Mouse (Mus musculus): ENCODE data around the gene Lfng.
A peak's percentile ranks its signal among the peaks of the same experiment; 100 is the strongest.

Gene Lfng

DNA sequence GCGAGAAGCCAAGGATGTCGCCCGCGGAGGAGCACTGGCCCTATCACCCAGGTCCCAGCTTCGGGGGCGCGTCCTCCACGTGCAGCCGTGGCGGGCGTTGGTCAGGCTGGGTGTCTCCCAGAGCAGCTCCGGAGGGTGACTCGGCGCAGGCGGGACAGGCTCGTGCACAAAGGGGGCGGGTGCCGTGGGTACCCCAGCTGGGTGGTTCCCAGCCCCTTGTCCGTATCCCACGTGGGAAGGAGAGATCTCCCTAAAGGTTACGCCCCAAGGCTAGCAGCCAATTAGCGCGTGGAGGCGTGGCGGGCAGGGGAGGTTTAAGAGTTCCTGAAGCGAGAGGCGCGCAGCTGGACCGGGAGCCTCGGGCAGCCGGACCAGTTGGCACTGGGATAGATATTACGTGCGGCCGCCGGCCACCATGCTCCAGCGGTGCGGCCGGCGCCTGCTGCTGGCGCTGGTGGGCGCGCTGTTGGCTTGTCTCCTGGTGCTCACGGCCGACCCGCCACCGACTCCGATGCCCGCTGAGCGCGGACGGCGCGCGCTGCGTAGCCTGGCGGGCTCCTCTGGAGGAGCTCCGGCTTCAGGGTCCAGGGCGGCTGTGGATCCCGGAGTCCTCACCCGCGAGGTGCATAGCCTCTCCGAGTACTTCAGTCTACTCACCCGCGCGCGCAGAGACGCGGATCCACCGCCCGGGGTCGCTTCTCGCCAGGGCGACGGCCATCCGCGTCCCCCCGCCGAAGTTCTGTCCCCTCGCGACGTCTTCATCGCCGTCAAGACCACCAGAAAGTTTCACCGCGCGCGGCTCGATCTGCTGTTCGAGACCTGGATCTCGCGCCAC is at the start of gene Lfng:
TSS of gene Lfng (plus strand) at position 320 of the 835 bp plus-strand sequence.
- DNase-seq, result peak; percentile 73

DNA sequence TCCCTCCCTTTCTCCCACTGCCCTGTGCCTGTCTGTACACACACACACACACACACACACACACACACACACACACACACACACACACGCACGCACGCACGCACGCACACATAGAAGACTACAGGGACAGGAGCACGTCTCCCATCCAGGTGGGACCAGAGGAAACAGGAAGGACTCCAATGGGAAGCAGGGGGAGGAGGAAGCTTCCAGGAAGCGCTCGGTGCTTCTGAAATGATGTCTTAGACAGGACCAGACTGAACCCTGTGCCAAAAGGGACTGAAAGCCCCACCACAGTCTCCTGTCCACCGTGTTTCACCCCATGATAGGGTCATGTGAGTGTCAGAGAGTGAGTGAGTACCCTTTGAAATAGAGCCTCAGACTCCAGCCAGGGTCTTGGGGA is 44.5 kb upstream of the Lfng start:
- no peak for DNase-seq

DNA sequence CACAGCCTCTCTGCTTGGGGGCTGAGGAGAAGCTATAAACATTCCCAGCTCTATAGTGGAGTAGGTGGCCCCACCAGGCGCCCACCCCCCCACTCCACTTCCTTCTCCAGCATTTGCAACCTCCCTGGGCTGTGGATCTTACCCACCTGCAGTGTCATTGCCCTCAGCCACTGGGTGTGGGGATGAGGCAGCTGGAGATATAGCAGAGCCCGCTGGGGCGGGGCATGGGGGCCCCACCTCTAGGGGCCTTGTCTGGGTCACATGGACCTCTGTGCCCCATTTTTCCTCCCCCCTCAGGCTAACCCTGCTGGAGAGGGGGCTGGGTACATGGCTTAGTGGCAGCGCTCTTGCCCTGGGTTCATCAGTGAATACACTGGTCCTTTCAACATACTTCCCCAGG is 42.2 kb upstream of the Lfng start, which contains the start of gene Grifin:
TSS of gene Grifin (minus strand) at position 176 of the 400 bp plus-strand sequence.
- peak; percentile 27 for DNase-seq

DNA sequence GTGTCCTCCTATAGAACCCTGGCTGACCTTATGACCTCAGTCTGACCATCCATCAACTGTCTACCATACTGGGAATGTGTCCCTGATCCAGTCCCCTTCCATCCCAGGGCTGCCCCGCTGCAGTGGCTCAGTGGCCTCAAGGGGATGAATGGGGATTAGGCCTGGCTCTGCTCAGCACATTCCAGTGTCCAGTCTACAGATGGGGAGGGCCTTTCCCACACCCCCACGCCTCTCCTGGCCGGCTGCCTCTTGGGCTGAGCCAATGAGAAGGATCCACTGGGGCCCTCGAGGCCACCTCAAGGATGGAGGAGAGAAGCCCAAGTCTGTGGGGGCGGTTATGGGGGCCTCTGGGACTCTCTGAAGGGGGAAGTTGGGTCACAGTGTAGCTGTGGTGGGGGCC is 41.7 kb upstream of the Lfng start:
- no peak for DNase-seq

DNA sequence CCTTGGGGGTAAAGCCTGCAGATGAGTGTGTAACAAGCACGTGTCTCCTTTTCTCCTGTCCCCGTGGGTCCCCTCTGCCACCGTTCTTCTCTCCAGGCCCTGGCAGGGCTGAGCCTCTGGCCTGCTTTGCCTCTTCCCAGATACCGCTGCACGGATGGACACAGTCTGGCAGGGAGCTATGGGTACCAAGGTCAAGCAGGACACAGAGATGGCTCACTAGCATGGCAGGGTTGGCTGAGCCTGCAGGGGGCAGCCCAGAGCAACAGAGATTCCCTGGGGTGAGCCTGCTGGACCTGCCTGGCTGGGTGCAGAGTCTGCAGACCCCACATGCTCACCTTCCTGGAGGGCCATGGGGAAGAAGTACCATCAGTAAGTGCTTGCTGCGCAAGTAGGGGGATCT is 41.3 kb upstream of the Lfng start:
- peak; percentile 75 for DNase-seq

DNA sequence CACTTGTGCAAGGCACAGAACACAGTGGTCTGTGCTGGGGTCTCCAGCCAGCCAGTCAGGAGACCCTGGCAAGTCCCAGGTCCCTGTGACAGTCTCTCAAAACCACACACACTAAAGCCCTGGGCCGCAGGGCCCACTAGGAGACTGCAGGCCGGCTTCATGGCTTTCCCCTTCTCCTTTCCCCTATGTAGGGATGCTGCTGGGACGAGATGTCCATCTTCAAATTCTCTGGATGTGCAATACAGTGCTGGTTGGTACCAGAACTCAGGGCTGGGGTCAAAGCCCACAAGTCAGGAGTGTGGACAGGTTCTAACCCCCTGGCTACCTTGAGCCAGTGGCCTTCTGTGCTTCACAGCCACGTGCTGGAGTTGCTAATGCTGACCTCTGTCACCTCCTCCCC is 40.8 kb upstream of the Lfng start:
- DNase-seq, result no peak

DNA sequence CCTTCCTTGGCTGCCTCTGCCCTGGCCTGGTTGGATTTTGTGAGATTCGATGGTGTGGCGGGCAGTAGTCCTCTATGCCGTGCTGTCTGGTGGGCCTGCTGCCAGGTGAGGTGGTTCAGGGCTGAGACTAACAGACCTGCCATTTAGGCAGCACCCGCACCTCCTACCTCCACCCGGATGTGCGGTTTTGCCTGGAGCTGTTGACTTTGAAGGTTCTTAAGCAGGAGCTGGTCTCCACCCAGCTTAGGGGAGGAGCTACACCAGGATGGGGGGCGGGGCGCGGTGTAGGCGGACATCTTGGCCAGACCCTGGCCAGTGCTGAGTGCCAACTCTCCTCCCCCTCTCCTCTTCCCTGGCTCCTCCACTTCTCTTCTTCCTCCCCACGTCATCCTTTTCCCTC is 39.8 kb upstream of the Lfng start:
- peak; percentile 91 for DNase-seq

DNA sequence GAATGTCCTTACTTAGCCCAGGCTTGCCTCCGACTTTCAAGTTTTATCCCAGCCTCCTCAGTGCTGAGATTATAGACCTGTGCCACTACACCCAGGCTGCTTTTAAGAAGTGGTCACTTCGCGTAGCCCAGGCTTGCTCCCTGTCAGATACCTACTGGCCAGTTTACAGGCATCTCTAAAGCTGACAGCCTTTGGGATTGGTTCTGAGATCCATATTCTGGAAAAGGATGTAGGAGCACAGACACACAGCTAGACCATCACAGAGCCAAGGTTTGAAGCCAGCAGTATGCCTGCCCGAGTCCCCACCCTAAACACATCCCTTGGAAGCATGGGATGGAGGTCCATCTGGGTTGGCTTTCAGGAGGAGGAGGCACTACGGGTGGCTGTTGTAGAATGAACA is 39.4 kb upstream of the Lfng start:
- no peak for DNase-seq

DNA sequence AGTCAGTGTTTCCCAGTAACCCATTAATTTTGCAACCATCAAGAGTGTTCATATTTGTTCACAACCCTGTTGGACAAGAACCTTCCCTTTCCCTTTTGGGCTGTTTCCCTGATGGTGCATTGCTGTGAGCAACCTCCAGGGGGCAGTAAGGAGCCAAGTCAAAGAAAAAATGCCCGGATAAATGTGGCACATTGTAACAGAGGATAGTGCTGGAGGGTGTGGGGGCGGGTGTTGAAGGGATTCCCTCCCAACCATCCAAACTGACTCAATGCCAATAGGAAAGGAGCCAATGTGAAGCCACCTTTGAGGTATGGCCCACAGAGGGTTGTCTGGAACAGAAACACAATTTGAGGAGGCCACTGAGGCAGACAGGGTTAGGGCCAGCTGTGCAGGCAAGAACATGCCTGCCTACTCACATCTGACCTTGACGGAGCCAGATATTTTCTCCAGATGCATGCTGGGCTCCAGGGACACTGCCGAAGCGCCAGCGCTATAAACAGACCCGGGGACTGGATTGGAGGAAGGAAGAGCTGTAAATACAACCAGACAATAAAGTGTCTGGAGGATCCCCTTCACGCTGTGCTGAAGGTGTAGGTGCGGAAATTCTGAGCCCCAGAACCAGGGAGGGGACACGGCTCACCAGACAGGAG is 38.7 kb upstream of the Lfng start:
- DNase-seq, result peak; percentile 73

DNA sequence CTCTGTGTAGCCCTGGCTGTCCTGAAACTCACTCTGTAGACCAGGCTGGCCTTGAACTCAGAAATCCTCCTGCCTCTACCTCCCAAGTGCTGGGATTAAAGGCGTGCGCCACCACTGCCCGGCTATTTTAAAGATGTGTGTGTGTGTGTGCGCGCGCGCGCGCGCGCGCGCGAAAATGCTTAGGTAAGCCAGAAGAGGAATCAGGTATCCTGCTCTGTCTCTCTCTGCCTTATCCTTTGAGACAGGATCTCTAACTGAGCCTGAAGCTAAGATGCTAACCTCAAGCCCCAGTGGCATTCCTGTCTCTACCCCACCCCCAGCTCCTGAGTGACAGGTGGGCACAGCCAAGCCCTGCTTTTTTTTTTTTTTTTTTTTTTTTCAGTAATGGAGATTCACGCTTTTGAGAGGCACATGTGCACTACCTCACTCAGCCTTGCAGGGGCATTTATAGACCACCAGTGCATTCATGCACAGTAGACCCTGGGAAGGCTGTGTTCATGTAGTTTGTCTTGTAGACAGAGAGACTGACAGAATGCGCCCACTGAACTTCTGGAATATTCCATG is 38.0 kb upstream of the Lfng start:
- no peak for DNase-seq

DNA sequence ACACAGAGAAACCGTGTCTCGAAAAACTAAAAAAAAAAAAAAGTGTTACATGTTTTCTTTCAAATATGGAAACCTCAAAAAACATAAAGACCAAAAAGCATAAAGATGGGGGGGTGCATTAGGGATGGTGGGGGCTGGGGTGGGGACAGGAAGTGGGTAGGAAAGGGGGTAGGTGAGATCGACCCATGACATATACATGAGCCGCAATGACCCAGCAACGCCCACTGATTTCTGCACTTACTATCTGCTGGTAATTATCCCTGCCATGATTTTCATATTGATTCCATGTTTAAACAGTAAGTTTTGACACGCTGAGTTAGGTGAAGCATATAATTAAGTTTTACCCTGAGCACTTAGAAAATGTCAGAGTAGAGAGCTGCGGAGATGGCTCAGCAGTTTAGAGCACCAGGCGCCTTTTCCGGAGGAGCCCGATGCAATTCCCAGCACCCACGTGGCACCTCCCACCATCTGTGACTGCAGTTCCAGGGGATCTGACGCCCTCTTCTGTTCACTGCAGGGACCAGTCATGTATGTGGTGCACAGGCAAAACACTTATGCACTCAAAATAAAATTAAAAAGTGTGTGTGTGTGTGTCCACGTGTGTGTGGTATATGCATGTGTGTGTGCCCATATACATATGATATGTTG is 36.8 kb upstream of the Lfng start:
- DNase-seq, result no peak

DNA sequence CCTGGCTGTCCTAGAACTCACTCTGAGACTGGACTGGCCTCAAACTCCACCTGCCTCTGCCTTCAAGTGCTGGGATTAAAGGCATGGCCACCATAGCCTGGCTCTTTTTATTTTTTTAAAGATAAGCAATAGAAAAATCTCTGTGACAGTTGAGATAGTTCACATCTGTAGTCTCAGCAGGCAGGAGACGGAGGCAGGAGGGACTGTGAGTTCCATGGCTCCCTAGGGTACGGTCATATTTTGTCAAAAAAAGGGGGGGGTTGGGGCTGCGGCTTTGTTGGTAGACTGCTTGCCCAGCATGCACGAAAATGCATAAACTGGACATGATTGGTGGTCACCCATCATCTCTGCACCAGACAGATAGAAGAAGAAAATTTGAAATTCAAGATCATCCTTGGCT is 35.9 kb upstream of the Lfng start:
- DNase-seq, result no peak

DNA sequence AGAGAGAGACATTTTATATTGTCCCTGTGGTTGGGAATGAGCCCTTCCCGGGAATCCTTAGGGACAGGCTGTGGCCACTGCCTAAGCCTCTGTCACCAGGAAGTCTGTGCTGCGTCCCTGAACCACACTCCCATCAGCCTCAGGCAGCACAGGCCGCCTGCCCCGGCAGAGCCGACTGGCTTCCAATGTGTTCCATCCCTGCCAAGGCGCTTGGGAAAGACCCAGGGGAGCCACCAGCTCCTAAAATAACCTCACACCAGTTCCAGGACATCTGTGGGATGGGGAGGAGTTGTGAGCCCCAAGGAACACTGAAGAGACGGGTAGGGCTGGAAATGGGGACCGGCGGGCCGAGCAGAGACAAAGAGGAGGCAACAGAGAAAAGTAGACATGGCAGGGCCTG is 35.4 kb upstream of the Lfng start:
- no peak for DNase-seq

DNA sequence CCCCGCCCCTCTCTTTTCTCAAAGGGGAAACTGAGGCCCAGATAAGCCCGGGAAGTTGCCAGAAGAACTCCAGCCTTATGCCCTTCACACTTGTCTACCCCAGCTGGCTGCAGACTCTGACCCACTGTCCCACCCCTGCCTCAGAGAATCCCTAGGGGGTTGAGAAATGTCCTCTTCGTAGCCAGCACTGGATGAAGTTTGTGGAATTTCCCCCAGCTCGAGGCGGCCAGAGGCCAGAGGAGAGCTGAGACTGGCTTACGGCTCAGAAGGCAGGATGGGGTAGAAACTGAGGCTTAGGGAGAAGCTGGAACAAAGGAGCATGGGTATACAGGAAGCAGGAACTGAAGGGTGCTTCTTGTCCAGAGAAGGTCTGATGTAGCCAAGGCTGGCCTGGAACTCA is 34.5 kb upstream of the Lfng start:
- DNase-seq, result no peak

DNA sequence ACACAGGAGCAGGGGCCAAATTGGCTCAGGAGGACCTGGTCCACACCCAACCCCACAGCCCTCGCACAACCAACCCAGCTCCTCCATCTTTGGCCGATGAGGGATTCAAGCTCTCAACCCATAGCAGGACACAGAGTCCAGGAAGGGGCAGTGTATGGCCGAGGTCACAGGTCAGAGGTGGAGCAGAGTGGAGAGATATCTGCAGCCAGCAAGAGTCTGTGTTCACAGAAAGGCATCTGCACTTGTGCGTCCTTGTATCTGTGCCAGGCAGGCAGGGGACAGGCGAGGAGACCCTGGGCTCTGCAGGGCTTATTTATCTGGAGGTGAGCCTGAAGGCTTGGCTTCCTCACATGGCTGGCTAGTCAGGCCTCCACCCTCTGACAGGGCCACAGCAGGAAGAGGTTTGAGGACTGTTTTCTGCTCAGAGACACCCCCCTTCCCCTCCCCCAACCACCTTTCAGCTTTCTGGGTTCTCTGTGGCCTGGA is 31.7 kb upstream of the Lfng start:
- DNase-seq, result peak; percentile 27

DNA sequence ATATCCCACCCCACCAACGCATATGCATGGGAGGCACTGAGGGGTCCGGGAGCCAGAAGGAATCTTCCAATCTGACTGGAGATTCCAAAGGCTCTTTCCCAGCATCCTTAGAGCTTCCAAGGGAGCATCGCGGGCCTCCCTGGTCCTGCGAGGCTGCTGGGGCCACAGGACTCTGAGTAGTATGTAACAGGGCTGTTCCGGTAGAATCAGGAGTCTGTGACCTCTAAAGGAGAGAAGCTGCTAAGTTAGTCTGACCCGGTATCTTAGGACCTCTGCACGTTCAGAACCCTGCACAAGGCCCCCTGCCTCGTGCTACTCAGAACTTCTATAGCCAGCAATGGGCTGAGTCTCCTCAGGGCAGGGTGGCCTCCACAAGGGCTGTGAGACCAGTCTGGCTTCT is 27.9 kb upstream of the Lfng start:
- DNase-seq, result no peak

DNA sequence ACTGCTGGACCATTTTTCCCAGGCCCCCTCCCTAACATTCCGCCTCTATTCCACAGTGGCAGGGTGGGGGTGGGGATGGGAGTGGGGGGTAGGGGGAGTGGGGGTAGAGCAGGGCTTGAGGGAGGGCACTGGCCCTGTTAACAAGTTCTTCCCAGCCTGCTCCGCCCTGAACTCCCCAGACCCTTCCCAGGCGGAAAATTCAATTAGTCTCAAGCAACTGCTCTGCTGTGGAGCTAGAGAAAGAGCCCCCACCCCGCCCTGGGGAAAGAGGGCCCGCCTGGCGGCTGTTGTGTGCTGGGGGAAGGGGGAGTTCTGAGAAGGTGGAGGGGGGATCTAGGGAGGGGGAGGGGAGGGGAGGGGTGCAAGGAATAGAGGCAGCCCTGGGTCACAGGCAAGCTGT is 27.3 kb upstream of the Lfng start:
- no peak for DNase-seq

DNA sequence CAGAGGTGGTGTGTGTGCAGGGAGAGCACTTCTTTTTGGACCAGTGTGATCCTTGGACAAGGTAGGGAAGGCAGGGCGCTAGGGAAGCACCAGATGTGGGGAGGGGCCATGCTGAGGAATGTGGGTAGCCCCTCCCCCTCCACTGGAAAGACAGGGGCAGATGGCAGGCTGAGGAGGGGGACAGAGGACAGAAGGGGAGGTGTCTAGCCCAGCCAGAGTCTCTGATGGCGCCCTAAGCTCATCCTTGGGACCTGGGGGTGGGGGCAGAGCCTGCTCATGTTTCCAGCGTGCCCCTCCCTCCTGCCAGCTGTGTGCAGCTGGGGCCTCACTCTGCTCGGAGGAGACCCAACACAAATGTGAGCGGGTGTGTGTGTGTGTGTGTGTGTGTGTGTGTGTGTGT is 25.6 kb upstream of the Lfng start:
- no peak for DNase-seq

DNA sequence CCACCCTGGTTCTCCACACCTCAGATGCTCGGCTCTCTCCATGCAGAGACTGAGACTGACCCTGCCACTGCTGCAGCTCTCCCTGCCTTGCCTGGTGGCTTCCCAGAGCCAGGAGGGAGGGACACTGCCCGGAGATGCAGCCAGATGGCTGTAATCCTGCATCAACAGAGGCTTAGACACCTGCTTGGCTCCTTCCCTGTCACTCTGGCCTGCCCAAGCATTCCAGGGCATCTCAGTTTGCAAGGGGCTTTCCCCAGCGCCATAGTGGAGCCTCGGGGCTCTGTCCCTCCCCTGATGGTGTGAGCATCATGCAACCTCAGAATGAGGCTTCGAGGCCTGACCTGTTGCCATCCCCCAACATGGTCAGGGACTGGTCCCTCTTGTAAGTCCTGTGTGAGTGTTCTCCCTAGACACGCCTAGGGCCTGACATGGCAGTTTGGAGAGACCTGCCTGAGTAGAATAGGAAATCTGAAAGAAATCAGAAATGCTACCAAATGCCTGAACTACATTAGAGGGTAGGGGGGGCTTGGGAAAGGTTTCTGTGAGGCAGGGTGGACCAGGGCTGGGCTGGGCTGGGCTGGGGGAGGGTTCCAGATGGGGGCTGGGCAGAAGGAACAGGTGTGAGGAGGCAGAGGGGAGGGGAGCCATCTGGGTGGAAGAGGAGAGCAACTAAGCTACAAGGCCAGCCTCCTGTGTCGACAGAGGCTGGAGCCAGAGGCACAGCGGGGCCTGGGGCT is 24.0 kb upstream of the Lfng start:
- no peak for DNase-seq

DNA sequence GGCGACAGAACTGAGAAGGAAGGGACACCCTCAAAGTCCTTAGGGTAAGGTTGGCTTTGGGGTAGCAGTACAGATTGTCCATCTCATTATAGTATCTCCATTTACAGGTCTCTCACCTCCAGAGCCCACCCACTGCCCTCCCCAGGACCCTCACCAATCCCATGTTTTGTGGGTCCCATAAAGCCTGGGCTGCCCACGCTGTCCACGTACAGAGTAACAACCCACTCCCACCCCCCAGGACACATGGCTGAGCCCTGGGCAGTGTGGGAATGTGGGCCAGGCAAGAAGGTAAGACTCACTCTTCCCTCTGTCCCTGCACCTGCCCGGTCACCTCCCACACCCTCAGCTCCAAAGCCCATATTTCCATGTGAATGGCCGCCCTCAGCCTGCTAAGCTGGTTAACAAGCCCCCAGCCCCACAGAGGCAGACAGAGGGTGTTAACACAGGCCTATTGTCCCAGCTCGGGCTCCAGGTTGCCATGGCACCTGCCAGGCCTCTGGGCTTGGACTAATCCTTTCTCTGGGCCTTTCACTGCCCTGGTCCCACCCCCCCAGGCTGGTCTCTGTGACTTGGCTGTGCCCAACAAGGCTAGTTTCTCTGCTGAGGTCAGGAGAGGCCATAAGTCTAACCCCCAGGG is 23.3 kb upstream of the Lfng start:
- no peak for DNase-seq

DNA sequence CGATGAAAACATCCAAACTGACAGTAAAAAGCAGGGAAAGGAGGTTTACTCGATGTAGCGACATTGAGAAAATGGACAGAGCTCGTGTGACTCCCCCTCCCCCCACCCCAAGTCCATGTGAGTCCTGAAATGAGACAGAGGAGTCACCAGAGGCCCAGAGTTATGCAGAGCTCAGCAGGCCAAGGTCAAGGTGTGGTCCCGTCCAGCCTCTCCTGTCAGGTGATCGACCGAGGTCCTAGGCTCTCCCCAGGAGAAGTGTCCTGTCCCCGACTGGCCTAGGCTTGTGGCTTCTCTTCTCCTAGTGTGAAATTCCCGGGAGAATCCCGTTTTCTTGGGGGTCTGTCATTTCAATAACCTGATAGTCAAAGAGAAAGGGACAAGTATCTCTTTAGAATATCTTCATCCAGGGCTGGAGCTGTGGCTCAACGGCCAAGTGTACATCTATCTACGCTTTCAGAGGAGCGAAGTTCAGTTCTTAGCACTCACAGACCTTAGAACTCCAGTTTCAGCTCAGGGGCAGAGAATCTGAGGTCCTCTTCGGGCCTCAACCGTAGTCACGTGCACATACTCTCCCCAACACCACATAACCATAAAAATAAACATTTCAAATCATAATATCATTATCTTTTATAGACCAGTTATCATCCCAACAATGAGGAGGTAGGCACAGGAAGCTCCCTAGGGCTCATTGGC is 17.9 kb upstream of the Lfng start:
- no peak for DNase-seq

DNA sequence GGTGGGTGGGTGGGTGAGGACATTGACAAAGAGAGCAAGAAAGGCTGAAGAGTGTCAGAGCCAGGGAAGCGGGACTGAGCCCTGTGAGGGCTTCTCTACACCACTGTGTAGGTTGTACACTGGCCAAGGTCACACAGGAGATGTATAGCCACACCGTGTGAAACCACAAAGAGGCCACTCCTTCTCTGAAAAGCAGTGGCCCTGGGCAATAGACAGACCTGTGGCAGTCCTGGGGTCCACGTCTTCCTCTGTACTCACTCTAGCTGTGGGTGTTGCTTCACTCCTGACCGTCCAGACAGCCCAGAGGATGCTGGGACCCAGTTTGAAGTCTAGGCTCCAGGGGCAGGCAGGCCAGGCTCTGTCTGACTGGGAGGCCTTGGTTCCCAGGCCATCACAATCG is 12.3 kb upstream of the Lfng start:
- DNase-seq, result no peak

Data from thymus, postnatal 25 days (tissue).